Mouse (Mus musculus) limb, embryonic 15.5 days (tissue): Measurements from ENCODE around the gene Ap1b1. TPM values are rescaled to one million over a fixed set of nuclear protein-coding genes. Genes with fewer than 3 reads are reported as not detected.

Source experiments
- ATAC-seq: fragments of 200-750 bp; cut with Nextera tagmentation; 2 replicates; pipeline ENCODE4 v1.8.0; 2017; ENCODE audit warnings: low read depth, moderate TSS enrichment; ENCODE audit not compliant: insufficient number of reproducible peaks, low FRiP score, low TSS enrichment
- H3K27ac ChIP-seq: fragments of 300-500 bp; sonication (generic); 2 replicates; pipeline ENCODE4 v1.5.1; 2015; ENCODE audit warnings: moderate library complexity, mild to moderate bottlenecking, inconsistent platforms
- H3K27me3 ChIP-seq: fragments of 300-500 bp; sonication (generic); 2 replicates; pipeline ENCODE4 v1.6.1; 2015; ENCODE audit warnings: inconsistent platforms
- H3K36me3 ChIP-seq: fragments of 300-500 bp; sonication (generic); 2 replicates; pipeline ENCODE4 v1.6.1; 2015; ENCODE audit warnings: inconsistent platforms
- H3K4me1 ChIP-seq: fragments of 300-500 bp; sonication (generic); 2 replicates; pipeline ENCODE4 v1.6.1; 2015; ENCODE audit warnings: inconsistent platforms
- H3K4me2 ChIP-seq: fragments of 300-500 bp; sonication (generic); 2 replicates; pipeline ENCODE4 v1.6.1; 2015; ENCODE audit warnings: mild to moderate bottlenecking, inconsistent platforms
- H3K4me3 ChIP-seq: fragments of 300-500 bp; sonication (generic); 2 replicates; pipeline ENCODE4 v1.5.1; 2015; ENCODE audit warnings: mild to moderate bottlenecking, inconsistent platforms
- H3K9ac ChIP-seq: fragments of 300-500 bp; sonication (generic); 2 replicates; pipeline ENCODE4 v1.6.1; 2015; ENCODE audit warnings: inconsistent platforms
- H3K9me3 ChIP-seq: fragments of 300-500 bp; sonication (generic); 2 replicates; pipeline ENCODE4 v1.6.1; 2016; ENCODE audit warnings: inconsistent platforms
- WGBS: fragments of 180-500 bp; shearing (Covaris S2); methylation state at CpG from one replicate; pipeline ENCODE4 v1.1.7; 2015; 5-methylcytosine and 5-hydroxymethylcytosine counted together
- polyA plus RNA-seq: library from polyadenylated mRNA; unstranded; fragments of >200 nt; fragmentation: Nextera tagmentation; extraction: Ambion mirVana; gene quantifications from 2 replicates; pipeline ENCODE4 v1.2.1, GENCODE M21; 2015

Gene Ap1b1
- polyA plus RNA-seq, 1 experiment from 2014 or later: 55.2 TPM

DNA sequence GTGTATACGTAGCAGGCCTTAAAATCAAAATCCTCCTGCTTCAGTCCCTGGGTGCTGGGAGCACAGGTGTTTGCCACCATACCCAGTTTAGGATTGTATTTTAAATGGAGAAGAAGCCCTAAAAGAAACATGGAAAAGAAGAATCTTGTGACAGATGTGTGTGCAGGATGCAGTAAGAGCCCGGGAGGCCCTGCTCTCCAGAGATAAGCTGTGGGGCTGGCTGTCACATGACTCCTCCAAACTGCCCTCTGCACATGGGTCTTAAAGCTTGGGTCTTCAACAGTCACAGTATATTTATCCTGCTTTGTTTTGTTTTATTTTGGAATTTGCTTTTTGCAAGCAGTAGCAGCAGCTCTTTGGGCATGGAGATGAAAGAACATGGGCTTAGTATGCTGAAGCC lies 19.1 kb upstream of the Ap1b1 start:
- WGBS: 35% methylated on average over 2 of the region's 2 CpGs
- no peak for ATAC-seq
- H3K27me3 ChIP-seq: no peaks in the 10 kb centered on the region; the same call in 1 of the 2 replicates

GRCm38 (mm10) chr11:4968376-4968775 lies 18.2 kb upstream of the Ap1b1 start:
- Histone ChIP-seq H3K4me2 (no peak overlapping the region), H3K9me3 (no peaks in the 10 kb centered on the region), H3K9ac (no peak overlapping the region), H3K27me3 (no peaks in the 10 kb centered on the region; the same call in 1 of the 2 replicates), H3K4me1 (peaks cover 8% of the 10 kb centered on the region; the same call in 1 of the 2 replicates), H3K36me3 (no peaks in the 10 kb centered on the region), H3K4me3 (no peak overlapping the region), H3K27ac (0 out of 2 replicates have a peak overlapping the region, but pooled peaks have one; percentile 48)
- WGBS: 38% methylated on average over 10 of the region's 10 CpGs
- no peak for ATAC-seq

More for the DNA sequence above, 19.1 kb upstream of the Ap1b1 start:
- Histone ChIP-seq H3K9ac (no peak overlapping the region), H3K4me2 (no peak overlapping the region), H3K4me3 (no peak overlapping the region), H3K9me3 (no peaks in the 10 kb centered on the region), H3K36me3 (no peaks in the 10 kb centered on the region), H3K27ac (no peak overlapping the region), H3K4me1 (peaks cover 8% of the 10 kb centered on the region; the same call in 1 of the 2 replicates)

DNA sequence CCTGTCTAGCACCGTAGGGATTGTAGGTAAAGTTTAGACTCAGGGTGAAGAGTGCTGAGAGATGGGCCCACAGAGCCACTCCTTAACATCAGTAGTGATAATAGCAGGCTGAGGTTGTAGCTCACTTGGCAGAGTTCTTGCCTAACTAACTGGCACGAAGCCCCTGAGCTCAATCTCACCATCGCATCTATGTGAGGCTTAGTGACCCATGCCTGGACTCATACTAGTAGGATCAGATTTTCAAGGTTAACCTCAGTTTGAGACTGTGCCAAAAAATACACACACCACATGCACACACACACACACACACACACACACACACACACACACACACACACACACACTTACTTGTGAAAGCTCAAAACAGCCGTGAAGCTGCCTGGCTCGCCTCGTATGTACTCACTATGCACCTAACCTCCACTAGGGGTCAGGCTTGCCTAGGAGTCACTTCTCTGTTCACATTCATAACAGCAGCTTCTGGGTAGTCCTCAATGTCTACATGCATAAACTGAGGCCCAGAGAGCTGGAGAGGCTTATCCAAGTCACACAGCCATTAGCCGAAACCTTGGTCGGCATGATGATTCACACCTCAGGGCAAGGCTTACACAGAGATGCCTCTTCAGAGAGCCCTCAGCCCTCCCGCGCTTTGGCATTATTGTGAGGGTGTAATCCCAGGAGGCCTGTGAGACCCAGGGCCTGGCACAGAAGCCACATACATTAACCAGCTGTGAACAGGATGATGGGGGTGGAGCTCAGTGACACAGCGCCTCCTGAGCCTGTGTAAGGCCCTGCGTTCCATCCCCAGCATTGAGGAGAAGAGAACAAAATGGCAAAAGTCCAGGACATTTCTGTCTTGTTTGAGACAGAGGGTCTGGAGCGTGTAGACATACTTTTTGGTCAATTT lies 13.4 kb upstream of the Ap1b1 start:
- H3K9me3 ChIP-seq: no peaks in the 10 kb centered on the region
- H3K4me3 ChIP-seq: no peak overlapping the region
- H3K36me3 ChIP-seq: no peaks in the 10 kb centered on the region
- H3K9ac ChIP-seq: no peak overlapping the region
- H3K4me2 ChIP-seq: no peak overlapping the region
- no peak for ATAC-seq
- no peak overlapping the region for H3K27ac ChIP-seq
- peaks cover 20% of the 10 kb centered on the region for H3K27me3 ChIP-seq
- peaks cover 4% of the 10 kb centered on the region; the same call in 1 of the 2 replicates for H3K4me1 ChIP-seq
- 53% methylated on average over 13 of the region's 13 CpGs for WGBS

DNA sequence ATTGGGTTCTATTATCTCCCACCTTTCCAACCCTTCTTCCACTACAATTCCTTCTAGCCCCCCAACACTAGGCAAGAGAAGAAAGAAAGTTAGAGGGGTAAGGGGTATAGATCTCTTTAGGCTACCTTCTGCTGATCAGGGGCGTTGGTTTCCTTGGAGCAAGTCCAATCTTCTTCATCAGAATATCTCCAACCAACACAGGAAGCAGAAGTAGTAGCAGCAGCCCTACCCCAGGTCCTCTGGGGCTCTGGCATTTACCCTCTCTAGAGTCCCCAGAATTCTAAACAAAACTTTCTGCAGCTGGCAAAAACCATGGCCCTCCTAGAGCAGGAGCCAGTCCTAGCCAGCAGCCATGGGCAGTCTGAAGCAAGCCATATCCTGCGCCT lies 12.8 kb upstream of the Ap1b1 start:
- no peaks in the 10 kb centered on the region for H3K4me1 ChIP-seq
- H3K9me3 ChIP-seq: no peaks in the 10 kb centered on the region
- WGBS: 85% methylated on average over 2 of the region's 2 CpGs
- H3K27me3 ChIP-seq: peaks cover 20% of the 10 kb centered on the region; the same call in 1 of the 2 replicates
- ATAC-seq: no peak
- no peak overlapping the region for H3K27ac ChIP-seq
- H3K4me3 ChIP-seq: no peak overlapping the region
- H3K9ac ChIP-seq: no peak overlapping the region
- no peaks in the 10 kb centered on the region for H3K36me3 ChIP-seq
- H3K4me2 ChIP-seq: no peak overlapping the region

GRCm38 (mm10) chr11:4974376-4975122 lies 12.1 kb upstream of the Ap1b1 start:
- Histone ChIP-seq H3K4me3 (no peak overlapping the region), H3K27me3 (peaks cover 20% of the 10 kb centered on the region; the same call in 1 of the 2 replicates), H3K36me3 (no peaks in the 10 kb centered on the region), H3K9ac (no peak overlapping the region), H3K27ac (no peak overlapping the region), H3K9me3 (no peaks in the 10 kb centered on the region), H3K4me1 (no peaks in the 10 kb centered on the region), H3K4me2 (no peak overlapping the region)
- 76% methylated on average over 11 of the region's 11 CpGs for WGBS
- ATAC-seq: no peak

DNA sequence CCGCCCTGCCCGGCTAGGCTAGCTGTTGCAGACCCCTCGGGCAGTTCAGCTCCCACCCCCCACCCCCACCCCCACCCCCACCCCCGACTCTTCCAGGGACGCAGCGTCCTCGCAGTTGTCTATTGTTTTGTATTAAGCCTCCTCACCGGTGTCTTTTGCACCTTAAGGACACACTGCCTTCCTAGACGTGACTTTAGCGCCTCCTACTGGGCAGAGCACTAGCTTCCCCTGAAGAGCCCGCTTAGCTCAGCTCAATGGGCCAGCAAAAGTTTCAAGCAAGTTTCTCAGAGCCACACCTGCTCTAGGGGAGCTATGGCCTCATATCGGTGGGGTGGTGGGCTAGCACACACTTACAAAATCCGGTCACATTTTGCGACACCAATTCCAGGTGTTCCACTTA lies 11.0 kb upstream of the Ap1b1 start:
- Histone ChIP-seq H3K36me3 (no peaks in the 10 kb centered on the region), H3K27ac (no peak overlapping the region), H3K9ac (no peak overlapping the region), H3K4me2 (no peak overlapping the region), H3K4me3 (no peak overlapping the region), H3K9me3 (no peaks in the 10 kb centered on the region), H3K4me1 (no peaks in the 10 kb centered on the region), H3K27me3 (peaks cover 20% of the 10 kb centered on the region; the same call in 1 of the 2 replicates)
- WGBS: 6% methylated on average over 14 of the region's 14 CpGs
- ATAC-seq: 0 out of 2 replicates have a peak, but pooled peaks have one; percentile 31

DNA sequence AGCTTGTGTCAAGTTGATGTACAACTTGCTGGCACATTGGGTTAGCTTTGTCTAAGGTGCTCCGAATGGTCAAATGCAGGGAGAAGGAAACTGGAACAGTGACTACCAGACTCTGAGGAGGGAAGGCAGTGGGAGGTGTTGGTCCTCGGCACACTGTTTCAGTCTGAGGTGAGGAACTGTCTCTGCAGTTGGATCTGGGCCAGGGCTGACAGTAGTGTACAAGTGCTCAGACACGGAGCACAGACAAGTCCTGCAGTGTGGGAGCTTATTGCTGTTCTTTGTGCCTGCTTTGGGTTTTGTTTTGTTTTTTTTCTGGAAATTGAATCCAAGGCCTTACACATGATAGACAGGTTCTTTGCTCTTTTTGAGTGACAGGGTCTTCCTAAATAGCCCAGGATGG lies 3.6 kb upstream of the Ap1b1 start:
- no peak overlapping the region for H3K4me2 ChIP-seq
- ATAC-seq: no peak
- WGBS: 63% methylated on average over 3 of the region's 3 CpGs
- no peak overlapping the region for H3K9ac ChIP-seq
- H3K4me3 ChIP-seq: no peak overlapping the region
- H3K4me1 ChIP-seq: peaks cover 13% of the 10 kb centered on the region
- no peaks in the 10 kb centered on the region for H3K36me3 ChIP-seq
- H3K27ac ChIP-seq: no peak overlapping the region
- no peaks in the 10 kb centered on the region for H3K9me3 ChIP-seq
- H3K27me3 ChIP-seq: peaks cover 12% of the 10 kb centered on the region

- peaks cover 12% of the 10 kb centered on the region for H3K27me3 ChIP-seq
- no peak overlapping the region for H3K4me2 ChIP-seq
- no peaks in the 10 kb centered on the region for H3K36me3 ChIP-seq
- no peak for ATAC-seq
- H3K4me1 ChIP-seq: peaks cover 13% of the 10 kb centered on the region
- H3K9me3 ChIP-seq: no peaks in the 10 kb centered on the region
- H3K27ac ChIP-seq: no peak overlapping the region
- H3K4me3 ChIP-seq: no peak overlapping the region
- 46% methylated on average over 2 of the region's 2 CpGs for WGBS
- no peak overlapping the region for H3K9ac ChIP-seq
Observed at GRCm38 (mm10) chr11:4983538-4983937, 3.1 kb upstream of the Ap1b1 start.

DNA sequence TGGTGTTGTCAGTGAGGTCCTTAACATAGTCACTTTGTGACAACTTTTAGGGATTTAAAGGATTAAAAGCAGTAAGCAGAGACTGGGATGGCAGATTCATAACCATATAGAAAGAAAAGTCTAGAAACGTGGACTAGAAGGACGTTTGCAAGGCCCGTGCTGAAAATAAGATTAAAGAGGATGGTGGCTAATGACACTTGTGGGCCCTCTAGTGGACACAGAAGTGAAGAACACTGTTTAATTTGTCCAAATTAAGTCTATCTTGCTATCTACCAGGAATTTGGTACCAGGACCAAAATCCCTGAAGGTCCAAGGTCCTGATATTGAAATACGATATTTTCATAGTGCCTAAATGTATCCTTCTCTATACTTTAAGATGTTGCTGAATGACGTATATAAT lies 2.4 kb upstream of the Ap1b1 start:
- peaks cover 13% of the 10 kb centered on the region for H3K4me1 ChIP-seq
- H3K4me3 ChIP-seq: no peak overlapping the region
- no peak overlapping the region for H3K9ac ChIP-seq
- peaks cover 12% of the 10 kb centered on the region for H3K27me3 ChIP-seq
- H3K9me3 ChIP-seq: no peaks in the 10 kb centered on the region
- H3K4me2 ChIP-seq: no peak overlapping the region
- 5% methylated on average over 5 of the region's 5 CpGs for WGBS
- H3K27ac ChIP-seq: no peak overlapping the region
- ATAC-seq: no peak
- no peaks in the 10 kb centered on the region for H3K36me3 ChIP-seq

DNA sequence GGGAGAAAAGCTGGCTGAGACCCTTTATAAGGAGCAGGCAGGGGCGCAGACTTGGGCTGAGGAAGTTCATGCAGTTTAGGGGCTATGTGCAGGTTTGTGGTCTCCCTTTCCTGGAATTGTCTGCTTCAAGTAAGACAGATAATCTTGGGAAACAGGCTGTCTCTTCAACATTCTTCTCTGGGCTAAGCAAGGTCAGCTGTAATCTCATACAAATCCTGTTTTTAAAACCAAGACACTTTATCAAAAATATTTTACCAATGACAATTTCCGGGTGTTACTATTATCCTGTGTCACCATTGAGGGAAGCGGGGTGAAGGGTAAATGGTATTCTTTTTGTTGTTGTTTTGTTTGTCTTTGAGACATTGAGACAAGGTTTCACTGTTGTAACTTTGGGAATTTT lies 1.8 kb upstream of the Ap1b1 start:
- 75% methylated on average over 3 of the region's 3 CpGs for WGBS
- H3K27ac ChIP-seq: no peak overlapping the region
- H3K4me3 ChIP-seq: no peak overlapping the region
- no peaks in the 10 kb centered on the region for H3K36me3 ChIP-seq
- H3K9ac ChIP-seq: no peak overlapping the region
- H3K9me3 ChIP-seq: no peaks in the 10 kb centered on the region
- peaks cover 12% of the 10 kb centered on the region for H3K27me3 ChIP-seq
- H3K4me2 ChIP-seq: no peak overlapping the region
- ATAC-seq: no peak
- peaks cover 13% of the 10 kb centered on the region for H3K4me1 ChIP-seq

GRCm38 (mm10) chr11:4987487-4987852 lies 846 bp downstream of the Ap1b1 start:
- peaks cover 13% of the 10 kb centered on the region for H3K4me1 ChIP-seq
- H3K4me3 ChIP-seq: peak overlapping the region; percentile 71
- peak overlapping the region; percentile 89 for H3K4me2 ChIP-seq
- 0 out of 2 replicates have a peak, but pooled peaks cover 5% of the 10 kb centered on the region for H3K36me3 ChIP-seq
- H3K27me3 ChIP-seq: peaks cover 12% of the 10 kb centered on the region
- 52% methylated on average over 11 of the region's 11 CpGs for WGBS
- H3K27ac ChIP-seq: no peak overlapping the region
- no peak for ATAC-seq
- peak overlapping the region; percentile 58 for H3K9ac ChIP-seq
- no peaks in the 10 kb centered on the region for H3K9me3 ChIP-seq

GRCm38 (mm10) chr11:4989187-4989586 lies 2.6 kb downstream of the Ap1b1 start:
- peaks cover 5% of the 10 kb centered on the region; the same call in 1 of the 2 replicates for H3K36me3 ChIP-seq
- H3K27ac ChIP-seq: no peak overlapping the region
- 0 out of 2 replicates have a peak, but pooled peaks cover 3% of the 10 kb centered on the region for H3K27me3 ChIP-seq
- no peak overlapping the region for H3K4me2 ChIP-seq
- 66% methylated on average over 3 of the region's 3 CpGs for whole genome bisulfite sequencing
- no peak overlapping the region for H3K4me3 ChIP-seq
- H3K9me3 ChIP-seq: no peaks in the 10 kb centered on the region
- ATAC-seq: no peak
- no peak overlapping the region for H3K9ac ChIP-seq
- H3K4me1 ChIP-seq: peaks cover 13% of the 10 kb centered on the region
